Mouse (Mus musculus): Measurements from ENCODE around the gene Zfp346.

DNA sequence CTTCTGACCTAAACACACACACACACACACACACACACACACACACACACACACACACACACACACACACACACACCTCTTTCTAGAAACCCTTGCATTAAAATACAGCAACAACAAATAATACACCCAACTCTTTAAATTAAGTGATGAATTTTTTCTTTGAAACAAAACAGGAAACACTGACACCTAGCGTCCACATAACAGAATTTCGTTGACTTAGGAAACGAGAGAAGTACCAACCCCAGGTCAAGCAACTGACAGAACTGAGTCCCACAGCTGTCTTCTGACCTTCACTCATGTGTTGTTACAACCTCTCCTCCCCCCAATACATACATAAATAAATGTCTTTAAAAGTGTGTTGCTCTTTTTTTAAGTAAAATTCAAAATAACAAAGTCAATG, 33.8 kb upstream of the Zfp346 start:
- TF ChIP-seq FLI1 (IDR thresholded peaks at IDR 0.05; ENCODE audit: low read length) (no peak), GATA1 (IDR thresholded peaks at IDR 0.05; ENCODE audit: borderline replicate concordance, low read length) (no peak)

Data from megakaryocyte, embryonic 14.5 days (primary cell).